Mouse (Mus musculus) urinary bladder, postnatal 36 days (tissue): ENCODE results near the gene Gfy.
A peak's percentile ranks its signal among the peaks of the same experiment; 100 is the strongest.

Source experiments
- DNase-seq, 2 experiments: peaks; one replicate each; pipeline ENCODE4 v3.0.0; 2022; ENCODE audit warnings: low spot score in 2 of 2, mixed read lengths in 1 of 2

The Gfy gene

GRCm38 (mm10) chr7:45179469-45179868 lies at the start of gene Gfy:
Gfy (minus strand) TSS chr7:45179569.
- no peak for DNase-seq

DNA sequence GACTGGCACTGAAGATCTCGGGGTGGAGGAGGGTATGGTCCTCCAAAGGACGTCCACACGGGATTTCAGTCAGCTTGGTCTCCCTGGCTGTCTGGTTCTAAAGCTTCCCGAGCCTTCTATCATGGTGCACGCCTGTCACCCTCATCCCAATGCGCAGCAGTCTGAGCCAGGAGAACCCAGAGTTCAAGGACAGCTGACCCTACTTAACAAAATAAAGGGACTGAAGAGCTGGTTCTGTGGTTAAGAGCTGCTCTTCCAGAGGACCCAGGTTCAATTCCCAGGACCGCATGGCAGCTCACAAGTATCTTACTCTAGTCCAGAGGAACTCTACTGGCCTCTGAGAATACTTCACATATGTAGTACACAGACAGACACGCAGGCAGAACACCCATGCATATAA lies 49.7 kb upstream of the Gfy start:
- no peak for DNase-seq

DNA sequence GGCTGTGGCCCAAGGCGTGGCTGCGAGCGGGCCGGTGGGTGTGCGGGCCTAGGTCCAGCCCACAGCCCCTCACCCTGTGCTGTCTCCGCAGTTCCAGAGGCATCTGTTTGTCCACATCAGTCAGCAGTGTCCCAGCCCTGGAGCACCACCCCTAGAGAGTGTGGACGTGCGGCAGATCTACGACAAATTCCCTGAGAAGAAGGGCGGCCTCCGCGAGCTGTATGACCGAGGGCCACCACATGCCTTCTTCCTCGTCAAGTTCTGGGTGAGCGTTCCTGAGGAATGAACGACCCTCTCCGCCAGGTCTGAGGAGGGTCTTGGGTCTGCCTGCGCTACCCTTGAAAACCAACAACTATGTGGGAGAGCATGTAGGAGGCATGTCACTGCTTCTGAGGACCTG lies 49.2 kb upstream of the Gfy start:
- no peak for DNase-seq

DNA sequence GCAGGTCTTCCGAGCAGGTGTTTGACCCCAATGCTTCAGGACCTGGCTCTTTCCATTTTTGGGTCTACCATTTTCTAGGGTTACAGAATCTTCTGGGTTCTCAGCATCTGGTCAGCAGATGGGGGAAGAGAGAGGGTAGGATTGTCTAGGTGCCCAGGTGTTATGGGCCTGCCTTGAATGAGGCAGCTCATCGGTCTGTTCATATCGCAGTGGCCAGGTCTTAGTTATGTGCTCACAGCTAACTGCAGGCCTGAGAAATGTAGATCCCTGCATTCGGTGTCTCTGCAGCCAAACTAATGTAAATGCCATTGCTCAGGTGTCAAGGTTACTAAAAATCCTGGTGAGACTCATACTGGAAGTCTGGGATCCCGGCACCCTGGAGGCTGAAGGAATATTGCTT lies 47.1 kb upstream of the Gfy start:
- DNase-seq: no peak

GRCm38 (mm10) chr7:45224826-45225225 lies 45.5 kb upstream of the Gfy start:
- no peak for DNase-seq

GRCm38 (mm10) chr7:45221680-45222079 lies 42.3 kb upstream of the Gfy start:
- no peak for DNase-seq

GRCm38 (mm10) chr7:45216442-45217183 lies 37.2 kb upstream of the Gfy start:
- DNase-seq: peak in 1 of 2 experiments; percentile 48

- DNase-seq: peak in 1 of 2 experiments; percentile 38
Measured at GRCm38 (mm10) chr7:45215673-45216441, 36.5 kb upstream of the Gfy start, which contains the start of gene Tead2. Tead2 (plus strand) TSS chr7:45215753.

GRCm38 (mm10) chr7:45213708-45214107 lies 34.3 kb upstream of the Gfy start:
- DNase-seq: no peak

DNA sequence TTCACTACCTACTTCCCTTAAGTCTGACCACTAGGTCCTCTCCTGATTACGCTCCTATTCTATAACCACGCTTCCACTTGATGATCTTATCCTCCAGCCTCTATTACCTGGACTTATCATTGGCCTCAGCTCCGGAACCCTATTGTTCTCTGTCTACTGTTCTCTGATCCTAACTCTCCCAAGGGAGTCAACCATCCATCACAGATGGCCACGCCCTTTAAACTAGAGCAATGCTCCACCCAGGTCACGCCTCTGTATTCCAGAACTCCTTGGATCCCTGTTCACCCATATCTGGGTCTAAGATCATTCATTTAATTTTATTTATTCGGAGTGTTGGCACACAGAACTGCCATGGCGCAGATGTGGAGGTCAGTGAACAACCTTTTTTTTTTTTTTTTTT lies 33.0 kb upstream of the Gfy start:
- DNase-seq: no peak

DNA sequence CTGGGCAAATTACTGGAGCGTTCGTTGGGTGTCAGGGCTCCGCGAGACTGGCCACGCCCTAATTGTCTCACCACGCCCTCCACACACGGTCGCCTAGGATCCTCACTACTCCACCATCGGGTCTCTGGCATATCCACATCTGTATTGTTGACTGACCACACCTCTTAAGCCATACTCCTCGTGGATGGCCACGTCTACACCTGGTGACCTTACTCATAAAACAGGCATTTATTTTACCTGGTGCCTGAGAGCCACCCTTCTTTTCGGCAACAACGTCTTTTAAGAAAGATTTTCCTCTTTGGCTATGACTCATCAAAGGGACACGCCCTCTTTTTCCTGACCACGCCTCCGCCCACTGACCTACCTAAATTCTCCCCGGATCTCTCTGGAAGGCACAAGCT lies 32.5 kb upstream of the Gfy start, which contains the start of gene Dkkl1:
Gene Dkkl1, minus strand, starts transcription at position 297 of the 401 bp plus-strand sequence.
- peak in 1 of 2 experiments; percentile 15 for DNase-seq

DNA sequence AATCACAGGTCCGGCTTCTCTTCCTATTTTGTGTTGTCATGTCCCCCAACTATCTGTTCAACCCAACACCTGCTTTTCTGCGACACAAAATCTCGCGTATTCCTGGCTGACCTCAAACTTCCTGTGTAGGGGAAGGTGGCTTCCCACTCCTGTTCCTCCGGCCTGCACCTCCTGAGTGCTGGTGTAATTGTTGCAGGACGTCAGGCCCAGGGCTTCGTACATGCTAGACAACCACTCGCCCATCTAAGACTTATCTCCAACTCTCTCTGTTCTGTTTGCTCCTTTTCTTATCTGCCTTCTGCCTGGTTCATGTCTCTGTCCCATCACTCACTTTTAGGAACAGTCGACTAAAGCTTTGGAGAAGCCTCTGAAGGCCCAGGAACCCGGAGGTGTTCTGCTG lies 31.7 kb upstream of the Gfy start:
- DNase-seq: no peak

GRCm38 (mm10) chr7:45208260-45208659 lies 28.9 kb upstream of the Gfy start:
- DNase-seq: no peak

DNA sequence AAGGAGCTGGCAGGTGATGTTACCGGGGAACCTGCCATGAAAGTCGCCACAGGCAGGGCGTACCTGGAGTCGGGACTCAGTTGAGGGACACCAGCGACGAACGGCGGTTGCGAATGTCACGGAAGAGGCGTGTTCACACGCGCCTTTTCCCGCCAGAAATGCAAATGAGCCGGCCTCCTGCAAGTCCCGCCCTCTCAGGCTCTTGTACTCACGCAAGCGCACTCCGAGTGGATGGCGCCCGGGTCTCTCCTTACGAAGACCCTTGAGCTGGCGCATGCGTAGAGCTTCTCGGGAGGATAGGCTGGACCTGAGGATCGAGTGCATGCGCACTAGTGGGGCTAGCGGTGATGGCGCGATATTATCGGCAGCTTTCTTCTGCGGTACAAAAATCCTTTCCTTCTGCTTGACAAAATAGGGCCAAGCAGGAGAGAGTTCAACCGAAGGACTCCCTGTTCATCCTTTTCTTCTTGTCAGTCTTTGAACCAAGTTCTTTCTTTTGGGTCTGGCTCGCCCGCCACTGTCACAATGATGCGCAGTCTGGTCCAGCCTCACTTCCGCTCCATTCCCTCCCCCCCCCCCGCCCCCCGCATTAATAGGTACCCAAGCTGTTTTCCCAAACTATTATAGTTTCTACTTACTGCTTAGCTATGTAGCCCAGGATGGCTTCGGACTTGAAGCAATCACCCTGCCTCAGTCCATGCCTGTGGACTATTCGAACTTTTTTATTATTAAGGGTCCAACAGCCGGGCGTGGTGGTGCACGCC lies 25.2 kb upstream of the Gfy start, which contains the start of gene Ccdc155:
Gene Ccdc155, minus strand, starts transcription at position 513 of the 764 bp plus-strand sequence.
- DNase-seq: peak; percentile 52 to 83

GRCm38 (mm10) chr7:45202654-45203053 lies 23.3 kb upstream of the Gfy start:
- DNase-seq: no peak

- no peak for DNase-seq
Measured at GRCm38 (mm10) chr7:45198961-45199360, 19.6 kb upstream of the Gfy start.

GRCm38 (mm10) chr7:45198435-45198834 lies 19.1 kb upstream of the Gfy start:
- peak; percentile 59 to 76 for DNase-seq

- DNase-seq: no peak
Measured at GRCm38 (mm10) chr7:45196994-45197393, 17.6 kb upstream of the Gfy start.

DNA sequence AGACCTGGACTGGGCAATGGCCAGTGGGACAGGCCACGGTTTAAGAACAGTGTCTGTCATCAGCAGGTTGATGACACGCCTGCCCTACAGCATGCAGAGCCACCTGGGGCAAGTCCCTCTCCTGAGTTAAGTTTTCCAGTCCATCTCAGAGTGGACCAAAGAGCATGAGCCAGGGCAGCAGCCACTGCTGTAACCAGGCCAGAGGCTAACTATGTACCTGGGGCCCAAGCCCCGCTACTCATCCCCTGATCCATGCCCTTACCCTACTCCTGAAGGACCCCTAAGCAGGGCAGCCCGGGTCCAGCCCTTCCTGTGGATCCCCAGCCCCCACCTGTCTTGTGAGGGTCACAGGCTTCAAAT lies 16.8 kb upstream of the Gfy start:
- no peak for DNase-seq

GRCm38 (mm10) chr7:45195341-45196175 lies 16.2 kb upstream of the Gfy start:
- DNase-seq: no peak
